Mouse (Mus musculus) thymus, adult 2 months (tissue): ENCODE measurements at regions not wholly inside any gene's neighbourhood (a gene's known extent, or its start where the extent isn't known, plus 50 kb on each side); places are given as distances from the start of the nearest gene placed in this dataset.

ENCODE experiments used
- CTCF ChIP-seq: fragments of 200-500 bp; IDR thresholded peaks from 2 replicates; pipeline ENCODE4 v1.5.1; 2012; ENCODE audit warnings: mild to moderate bottlenecking, control low read depth, low read length, moderate library complexity, borderline replicate concordance; ENCODE audit not compliant: control insufficient read depth, poor library complexity, insufficient read depth; ENCODE audit errors: extremely low read depth
- POLR2A ChIP-seq: fragments of 200-500 bp; IDR thresholded peaks from 2 replicates; pipeline ENCODE4 v1.6.1; 2012; ENCODE audit warnings: mild to moderate bottlenecking, low read length, control low read depth, moderate library complexity; ENCODE audit not compliant: control insufficient read depth, poor library complexity, insufficient read depth; ENCODE audit errors: extremely low read depth

GRCm38 (mm10) chr8:8274211-8274641 is 386.8 kb downstream of the Efnb2 start:
- no peak for TF ChIP-seq CTCF
- TF ChIP-seq POLR2A, result no peak
